Mouse (Mus musculus) testis, postnatal 10 days (tissue): ENCODE data around the gene Csn3.

Experiments
- DNase-seq: peaks from one replicate; pipeline ENCODE4 v3.0.0; 2021; ENCODE audit warnings: low spot score

Gene Csn3

DNA sequence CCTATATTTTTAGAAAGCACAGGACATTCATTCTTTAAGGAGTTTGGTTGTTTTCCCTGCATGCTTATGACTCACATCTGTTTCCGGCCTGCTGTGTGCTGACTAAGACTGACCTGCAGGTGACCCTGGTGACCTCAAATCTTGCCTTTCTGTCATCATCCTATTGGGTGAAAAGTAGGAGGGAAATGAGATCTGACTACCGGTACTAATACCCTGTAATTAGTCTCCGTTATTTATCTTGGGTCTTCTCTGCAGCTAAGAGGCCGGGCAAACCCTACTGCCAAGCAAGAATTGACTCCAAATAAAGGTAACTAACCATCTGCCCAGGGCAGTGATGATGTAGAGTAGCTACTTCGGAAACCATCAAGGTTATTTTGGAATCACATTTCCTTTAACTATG lies at the start of gene Csn3:
Gene Csn3, plus strand, starts transcription at position 208 of the 400 bp plus-strand sequence.
- DNase-seq, result no peak

DNA sequence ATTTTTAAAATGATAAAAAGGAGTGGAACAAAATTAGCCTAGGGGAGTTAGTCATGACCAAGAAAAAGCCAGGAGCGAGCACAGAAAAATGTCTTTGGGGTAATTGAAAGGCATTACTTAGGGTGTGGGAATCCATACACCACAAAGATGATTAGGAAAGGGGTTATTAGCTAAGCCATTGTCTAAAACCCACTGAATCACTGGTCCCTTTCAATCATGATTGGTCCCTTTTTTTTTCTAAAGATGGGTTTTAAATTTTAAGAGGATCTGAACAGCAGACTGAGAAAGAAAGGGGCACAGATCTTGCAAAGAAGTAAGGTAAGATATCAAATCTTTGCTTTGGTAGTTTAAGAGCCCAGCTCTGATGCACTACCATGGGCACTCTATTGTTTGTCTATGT lies 40.6 kb upstream of the Csn3 start, which contains the start of gene Odam:
Gene Odam, plus strand, starts transcription at position 301 of the 400 bp plus-strand sequence.
- no peak for DNase-seq

DNA sequence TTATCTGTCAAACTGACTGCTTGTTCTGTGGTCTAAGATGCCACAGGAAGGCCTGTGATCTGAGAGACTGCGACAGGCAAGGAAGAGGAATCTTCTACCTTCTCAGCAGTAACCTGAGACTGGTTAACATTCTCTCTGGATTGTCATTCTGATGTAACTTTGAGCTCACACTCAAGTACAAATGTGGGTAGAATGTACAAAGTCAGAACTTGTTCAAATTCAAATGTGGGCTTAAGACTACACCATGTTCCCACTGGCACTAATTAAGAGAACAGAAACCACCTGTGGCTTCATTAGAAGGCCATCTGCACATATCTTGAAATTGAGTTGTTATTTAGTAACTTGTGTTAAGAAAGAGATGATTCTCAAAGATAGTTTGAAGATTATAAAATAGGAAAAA lies 6.2 kb downstream of the Csn3 start:
- no peak for DNase-seq

DNA sequence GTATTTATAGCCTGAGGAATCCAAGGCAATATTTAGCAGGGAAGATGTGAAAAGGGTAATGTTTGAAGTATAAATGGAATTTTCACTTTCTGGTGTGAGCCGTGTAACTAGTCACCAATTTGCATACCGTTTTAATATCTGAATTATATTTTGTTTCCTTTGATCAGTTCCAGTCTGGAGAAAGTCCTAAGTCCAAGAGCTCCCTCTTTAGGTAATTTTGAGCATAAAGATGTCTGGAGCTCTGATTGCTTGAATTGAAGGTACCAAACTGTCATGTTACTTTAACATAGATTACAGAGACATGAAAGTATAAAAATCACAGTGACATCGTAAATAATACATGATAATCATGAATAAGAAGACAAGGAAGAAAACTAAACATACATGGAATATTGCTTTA lies 15.4 kb downstream of the Csn3 start:
- DNase-seq, result no peak

DNA sequence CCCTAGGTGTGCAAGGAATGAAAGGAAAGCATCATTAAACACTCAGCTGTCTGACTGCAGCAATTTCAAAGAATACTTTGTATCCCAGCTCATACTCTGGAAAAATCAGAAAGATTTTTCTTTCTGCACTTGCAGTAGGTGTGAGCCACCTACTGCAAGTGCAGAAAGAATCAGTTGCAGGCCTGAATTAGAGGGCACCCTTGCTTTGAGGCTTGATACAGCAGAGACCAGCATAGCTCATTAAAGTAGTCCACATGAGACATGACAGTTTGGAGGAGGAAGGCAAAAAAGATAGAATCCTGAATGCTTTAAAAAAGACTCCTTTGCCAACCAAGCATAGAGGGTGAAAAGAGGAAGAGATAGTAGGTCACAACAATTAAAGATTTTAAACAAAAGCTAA lies 17.1 kb downstream of the Csn3 start:
- no peak for DNase-seq

DNA sequence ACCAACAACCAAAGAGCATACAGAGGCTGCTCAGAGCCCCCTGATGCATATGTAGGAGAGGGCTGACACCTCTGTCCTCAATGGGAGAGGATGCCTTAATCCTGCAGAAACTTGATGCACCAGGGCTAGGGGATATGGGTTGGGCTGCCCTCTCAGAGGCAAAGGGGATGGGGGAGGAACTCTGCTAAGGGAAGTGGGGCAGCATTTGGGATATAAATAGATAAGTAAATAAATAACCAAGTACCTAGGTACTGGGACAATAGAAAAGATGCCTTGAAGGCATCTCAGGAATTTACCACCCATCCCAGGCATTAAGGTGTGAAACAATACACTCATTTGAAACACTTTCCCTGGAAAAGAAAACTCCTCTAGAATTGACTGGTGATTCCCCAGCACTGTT lies 26.5 kb downstream of the Csn3 start:
- DNase-seq, result no peak

DNA sequence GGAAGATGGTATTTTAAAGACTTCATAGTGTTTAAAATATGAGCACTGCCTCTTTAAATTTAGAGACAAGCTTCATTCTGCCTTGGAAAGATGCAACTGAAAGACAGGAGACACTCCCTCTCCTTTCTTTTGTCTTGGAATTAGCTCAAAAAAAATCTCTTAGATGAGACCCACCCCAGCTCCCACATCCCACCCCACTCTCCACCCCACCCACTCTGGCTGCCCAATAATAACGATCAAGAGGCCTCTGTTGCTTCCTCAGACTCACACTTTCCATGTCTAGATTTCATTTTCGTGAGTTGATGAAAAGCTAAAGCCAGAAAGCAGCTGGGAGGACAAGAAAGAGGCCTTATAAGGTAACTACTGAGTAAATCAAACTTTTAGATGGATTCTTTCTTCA lies 43.8 kb downstream of the Csn3 start, which contains the start of the genes 2310003L06Rik and Gm28434:
Gene 2310003L06Rik, plus strand, starts transcription at position 259 of the 400 bp plus-strand sequence.
Gene Gm28434, plus strand, starts transcription at position 317 of the 400 bp plus-strand sequence.
- no peak for DNase-seq

DNA sequence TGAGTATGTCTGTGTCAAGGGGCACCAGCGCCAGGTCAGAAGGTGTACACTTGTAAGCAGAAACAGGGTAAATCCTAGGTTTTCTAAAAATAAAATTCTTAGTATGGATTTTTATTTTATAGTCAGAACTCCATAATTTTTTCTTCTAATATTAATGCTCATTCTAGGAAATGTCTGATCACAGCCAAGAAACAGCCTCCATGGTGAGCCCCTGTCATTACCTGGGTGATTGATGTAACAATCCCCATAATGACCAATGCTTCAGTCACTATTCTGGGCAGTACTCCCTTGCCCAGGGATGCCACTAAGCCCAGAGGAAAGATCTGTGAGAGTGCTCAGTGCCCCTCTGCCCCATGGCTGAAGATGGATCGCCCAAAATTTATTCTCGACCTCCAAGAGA lies 53.8 kb downstream of the Csn3 start, which contains the start of gene Cabs1:
Gene Cabs1, plus strand, starts transcription at position 301 of the 400 bp plus-strand sequence.
- DNase-seq, result no peak
